Comparison of ENCODE assay signal across 25 mouse cellular contexts in genomic region chr10:79548971-79549723, GRCm38 (mm10). TPM values are rescaled to one million over a fixed set of nuclear protein-coding genes. Genes with fewer than 3 reads are reported as not detected.
DNase-seq lines count a peak whose midpoint lies in the region; ATAC-seq and TF ChIP-seq lines count a peak whose summit lies in the region.
"Had no signal": no experiment of that assay in that cellular context is flagged by ENCODE, and none has a peak within 500 bp of the region (broad histone marks: within the 10 kb centered on the region; RNA-seq: fewer than 3 reads in every experiment).

No protein-coding gene starts in this region.

- peak; percentile 69 for DNase-seq in heart, embryonic 10.5 days (ENCODE audit: low spot score)
- DNase-seq in heart, postnatal 10 days, result no peak
- DNase-seq in liver, postnatal 0 days, result peak; percentile 12
- DNase-seq in urinary bladder, adult 2 months (ENCODE audit: low spot score), result peak; percentile 16
- no peak for DNase-seq in urinary bladder, postnatal 36 days (ENCODE audit: low spot score in 2 of 2)
- DNase-seq in frontal cortex, postnatal 14 days (ENCODE audit: low spot score in 2 of 2), result no peak
- DNase-seq: adrenal gland, adult 2 months; adrenal gland, postnatal 25 days; cerebellum, adult 2 months; embryo, embryonic 11 days; gastrocnemius, postnatal 14 days had no signal

- intact Hi-C loops in heart, postnatal 10 days (cut with DNase I), result no loop called here

- WGBS in heart, embryonic 10.5 days, result 88% methylated on average over 18 of the region's 18 CpGs
- WGBS in liver, postnatal 0 days (ENCODE audit: insufficient replicate concordance), result 86% methylated on average over 18 of the region's 18 CpGs
- 88% methylated on average over 18 of the region's 18 CpGs for WGBS in liver, embryonic 12.5 days (ENCODE audit: insufficient replicate concordance)

- peaks cover 61% of the 10 kb centered on the region for H3K36me3 ChIP-seq in heart, embryonic 10.5 days
- H3K36me3 ChIP-seq in liver, postnatal 0 days (replicated peaks; ENCODE audit: insufficient read depth, low read length), result peaks cover 21% of the 10 kb centered on the region
- peaks cover 67% of the 10 kb centered on the region for H3K36me3 ChIP-seq in liver, embryonic 12.5 days

- H3K27me3 ChIP-seq in heart, embryonic 10.5 days (ENCODE audit: insufficient read depth, poor library complexity, severe bottlenecking), result no peaks in the 10 kb centered on the region
- H3K27me3 ChIP-seq in liver, postnatal 0 days (ENCODE audit: insufficient read depth, low read length), result no peaks in the 10 kb centered on the region
- no peaks in the 10 kb centered on the region for H3K27me3 ChIP-seq in liver, embryonic 12.5 days (replicated peaks)
- H3K27me3 ChIP-seq: embryonic facial prominence, embryonic 15.5 days; forebrain, embryonic 12.5 days; heart, embryonic 13.5 days had no signal

- TF ChIP-seq CTCF in liver, postnatal 0 days (IDR thresholded peaks at IDR 0.05; ENCODE audit: low read depth), result no peak

- H3K4me2 ChIP-seq in liver, postnatal 0 days (ENCODE audit: low read depth, low read length), result no peak overlapping the region
- no peak overlapping the region for H3K4me2 ChIP-seq in liver, embryonic 12.5 days
- H3K4me2 ChIP-seq: embryonic facial prominence, embryonic 15.5 days; forebrain, embryonic 12.5 days; heart, embryonic 13.5 days; hindbrain, embryonic 14.5 days had no signal

- no peaks in the 10 kb centered on the region for H3K9me3 ChIP-seq in heart, embryonic 10.5 days
- no peaks in the 10 kb centered on the region for H3K9me3 ChIP-seq in liver, postnatal 0 days (ENCODE audit: low read length)
- H3K9me3 ChIP-seq in liver, embryonic 12.5 days (replicated peaks), result no peaks in the 10 kb centered on the region
- H3K9me3 ChIP-seq: embryonic facial prominence, embryonic 15.5 days; forebrain, embryonic 12.5 days; heart, embryonic 13.5 days had no signal

- no peak for ATAC-seq in liver, postnatal 0 days
- ATAC-seq in liver, embryonic 12.5 days, result no peak
- ATAC-seq: forebrain, embryonic 16.5 days had no signal

- no peak for TF ChIP-seq EP300 in liver, postnatal 0 days (IDR thresholded peaks at IDR 0.05; ENCODE audit: low read depth)

- no peak overlapping the region for H3K9ac ChIP-seq in liver, postnatal 0 days (replicated peaks)
- H3K9ac ChIP-seq in liver, embryonic 12.5 days, result no peak overlapping the region
- H3K9ac ChIP-seq: embryonic facial prominence, embryonic 15.5 days; forebrain, embryonic 12.5 days; heart, embryonic 13.5 days; hindbrain, embryonic 14.5 days had no signal

- peaks cover 43% of the 10 kb centered on the region for H3K4me1 ChIP-seq in heart, embryonic 10.5 days
- H3K4me1 ChIP-seq in liver, postnatal 0 days (ENCODE audit: insufficient read depth), result peaks cover 12% of the 10 kb centered on the region
- H3K4me1 ChIP-seq in liver, embryonic 12.5 days, result peaks cover 24% of the 10 kb centered on the region

- no peak overlapping the region for H3K4me3 ChIP-seq in heart, embryonic 10.5 days
- no peak overlapping the region for H3K4me3 ChIP-seq in liver, postnatal 0 days (ENCODE audit: low read depth, low read length)
- no peak overlapping the region for H3K4me3 ChIP-seq in liver, embryonic 12.5 days
- H3K4me3 ChIP-seq: embryonic facial prominence, embryonic 15.5 days; erythroblast, embryonic 14.5 days; forebrain, embryonic 12.5 days; heart, embryonic 13.5 days had no signal

- no peak overlapping the region for H3K27ac ChIP-seq in heart, embryonic 10.5 days
- no peak overlapping the region for H3K27ac ChIP-seq in liver, postnatal 0 days (ENCODE audit: low read depth)
- H3K27ac ChIP-seq in liver, embryonic 12.5 days, result no peak overlapping the region
- H3K27ac ChIP-seq: embryonic facial prominence, embryonic 15.5 days; forebrain, embryonic 12.5 days; heart, embryonic 13.5 days; hindbrain, embryonic 14.5 days had no signal

RNA-seq across cellular contexts. Expression of gene Mier2, which starts 5.9 kb away (rescaled TPM):
- 46.6 and 53.9 TPM in 2 replicates for polyA plus RNA-seq in heart, embryonic 10.5 days (2016; fragmentation: Nextera tagmentation; extraction: Ambion mirVana)
- 10 to 100 TPM; 12.4 to 15.6 TPM for total RNA-seq in heart, postnatal 10 days (2021)
- 8.6 and 9.0 TPM in 2 replicates for polyA plus RNA-seq in liver, postnatal 0 days (2015; fragmentation: Nextera tagmentation; extraction: Ambion mirVana)
- polyA plus RNA-seq in liver, embryonic 12.5 days (2016; fragmentation: Nextera tagmentation; extraction: Ambion mirVana), result 20.1 and 20.5 TPM in 2 replicates
- 54.3 and 59.5 TPM in 2 replicates for polyA plus RNA-seq in urinary bladder, adult 2 months (2012; rRNA removed)

RNA-seq across cellular contexts. Expression of gene Plpp2, which starts 15.6 kb away (rescaled TPM):
- 16.8 and 24.1 TPM in 2 replicates for polyA plus RNA-seq in heart, embryonic 10.5 days (2016; fragmentation: Nextera tagmentation; extraction: Ambion mirVana)
- 1 to 10 TPM; 3.4 to 6.0 TPM for total RNA-seq in heart, postnatal 10 days (2021)
- 32.7 and 38.8 TPM in 2 replicates for polyA plus RNA-seq in liver, postnatal 0 days (2015; fragmentation: Nextera tagmentation; extraction: Ambion mirVana)
- polyA plus RNA-seq in liver, embryonic 12.5 days (2016; fragmentation: Nextera tagmentation; extraction: Ambion mirVana), result 18.0 and 19.9 TPM in 2 replicates
- 21.5 and 29.1 TPM in 2 replicates for polyA plus RNA-seq in urinary bladder, adult 2 months (2012; rRNA removed)

RNA-seq across cellular contexts. Expression of gene Theg, which starts 38.0 kb away (rescaled TPM):
- polyA plus RNA-seq in heart, embryonic 10.5 days (2016; fragmentation: Nextera tagmentation; extraction: Ambion mirVana), result not detected in 2 replicates
- total RNA-seq in heart, postnatal 10 days (2021), result not detected
- not detected in 2 replicates for polyA plus RNA-seq in liver, postnatal 0 days (2015; fragmentation: Nextera tagmentation; extraction: Ambion mirVana)
- polyA plus RNA-seq in liver, embryonic 12.5 days (2016; fragmentation: Nextera tagmentation; extraction: Ambion mirVana), result not detected in 2 replicates
- polyA plus RNA-seq in urinary bladder, adult 2 months (2012; rRNA removed), result not detected in 2 replicates
- total RNA-seq: adrenal gland, adult 2 months; adrenal gland, postnatal 25 days; common myeloid progenitor, adult 5-6 weeks; ES-E14; gastrocnemius, adult 18-20 months; gastrocnemius, postnatal 14 days; heart, adult 8-10 months; hematopoietic stem cell, adult 5-6 weeks had no signal
- polyA plus RNA-seq: adrenal gland, adult 2 months; cerebellum, adult 2 months; embryonic facial prominence, embryonic 11.5 days; embryonic facial prominence, embryonic 15.5 days; erythroblast, embryonic 14.5 days; forebrain, embryonic 12.5 days; forebrain, embryonic 16.5 days; heart, embryonic 13.5 days; heart, postnatal 0 days; hindbrain, embryonic 14.5 days had no signal

Comparison
In these comparisons a context has a peak if more than half of its experiments do, and no peak if none do; other contexts are left out.
1. DNase-seq: peak in heart, embryonic 10.5 days (single experiment), liver, postnatal 0 days (single experiment) and urinary bladder, adult 2 months (single experiment); none in heart, postnatal 10 days (0 of 2), urinary bladder, postnatal 36 days (0 of 2) and frontal cortex, postnatal 14 days (0 of 2).